Comparison of ENCODE assay signal across 10 mouse cellular contexts in genomic region chr3:121448029-121448468, GRCm38 (mm10). TPM values are rescaled to one million over a fixed set of nuclear protein-coding genes. Genes with fewer than 3 reads are reported as not detected.
DNase-seq lines count a peak whose midpoint lies in the region; ATAC-seq and TF ChIP-seq lines count a peak whose summit lies in the region.
"Had no signal": no experiment of that assay in that cellular context is flagged by ENCODE, and none has a peak within 500 bp of the region (broad histone marks: within the 10 kb centered on the region; RNA-seq: fewer than 3 reads in every experiment).

No protein-coding gene starts in this region.

- no peaks in the 10 kb centered on the region for H3K9me3 ChIP-seq in heart, postnatal 0 days (replicated peaks; ENCODE audit: control insufficient read depth, low read length)
- no peaks in the 10 kb centered on the region for H3K9me3 ChIP-seq in embryonic facial prominence, embryonic 14.5 days (ENCODE audit: control insufficient read depth, low read length)
- H3K9me3 ChIP-seq in neural tube, embryonic 14.5 days (ENCODE audit: control insufficient read depth, low read length) = no peaks in the 10 kb centered on the region

- H3K36me3 ChIP-seq in heart, postnatal 0 days (replicated peaks; ENCODE audit: control insufficient read depth, insufficient read depth, low read length) = peaks cover 33% of the 10 kb centered on the region
- H3K36me3 ChIP-seq in embryonic facial prominence, embryonic 14.5 days (ENCODE audit: control insufficient read depth, insufficient read depth, low read length) = peaks cover 65% of the 10 kb centered on the region
- H3K36me3 ChIP-seq in neural tube, embryonic 14.5 days (ENCODE audit: control insufficient read depth, insufficient read depth, low read length) = peaks cover 17% of the 10 kb centered on the region

- no peak for TF ChIP-seq EP300 in heart, postnatal 0 days (IDR thresholded peaks at IDR 0.05; ENCODE audit: low read depth)

- peak overlapping the region; percentile 30 for H3K27ac ChIP-seq in heart, postnatal 0 days (ENCODE audit: low read depth)
- H3K27ac ChIP-seq in embryonic facial prominence, embryonic 14.5 days (replicated peaks; ENCODE audit: low read depth, low read length) = peak overlapping the region; percentile 48
- peak overlapping the region; percentile 28; the same call in 1 of the 2 replicates for H3K27ac ChIP-seq in neural tube, embryonic 14.5 days (ENCODE audit: low read depth, low read length)
- no peak overlapping the region for H3K27ac ChIP-seq in left cerebral cortex, adult 2 months

- H3K9ac ChIP-seq in heart, postnatal 0 days (replicated peaks; ENCODE audit: low read depth, low read length) = no peak overlapping the region
- H3K9ac ChIP-seq in embryonic facial prominence, embryonic 14.5 days (ENCODE audit: low read depth, low read length) = no peak overlapping the region
- H3K9ac ChIP-seq in neural tube, embryonic 14.5 days (replicated peaks; ENCODE audit: low read depth, low read length) = no peak overlapping the region

- TF ChIP-seq CTCF in heart, postnatal 0 days (IDR thresholded peaks at IDR 0.05; ENCODE audit: low read depth) = no peak
- no peak for TF ChIP-seq CTCF in left cerebral cortex, adult 2 months (IDR thresholded peaks at IDR 0.05)

- H3K4me3 ChIP-seq in heart, postnatal 0 days (ENCODE audit: low read depth, low read length) = no peak overlapping the region
- H3K4me3 ChIP-seq in embryonic facial prominence, embryonic 14.5 days (ENCODE audit: low read depth, low read length) = no peak overlapping the region
- no peak overlapping the region for H3K4me3 ChIP-seq in neural tube, embryonic 14.5 days (ENCODE audit: low read depth, low read length)
- no peak overlapping the region for H3K4me3 ChIP-seq in left cerebral cortex, adult 2 months

- no peak for DNase-seq in heart, postnatal 0 days (ENCODE audit: low spot score)
- no peak for DNase-seq in heart, adult 8-10 months (ENCODE audit: low spot score)
- DNase-seq in embryonic facial prominence, embryonic 14.5 days (ENCODE audit: low spot score) = peak; percentile 73
- DNase-seq in kidney, adult 18-20 months = peak; percentile 66
- DNase-seq in left cerebral cortex, adult 2 months (ENCODE audit: extremely low spot score in 1 of 2, low spot score in 2 of 2) = no peak
- DNase-seq in cerebellum, adult 11 months = no peak
- DNase-seq: cerebellum, adult 9-10 months had no signal

- no peaks in the 10 kb centered on the region for H3K27me3 ChIP-seq in heart, postnatal 0 days (ENCODE audit: control insufficient read depth, insufficient read depth, low read length)
- no peaks in the 10 kb centered on the region for H3K27me3 ChIP-seq in embryonic facial prominence, embryonic 14.5 days (replicated peaks; ENCODE audit: control insufficient read depth, insufficient read depth, low read length)
- H3K27me3 ChIP-seq in neural tube, embryonic 14.5 days (ENCODE audit: control insufficient read depth, insufficient read depth, low read length) = no peaks in the 10 kb centered on the region
- H3K27me3 ChIP-seq: CH12.LX had no signal

- ATAC-seq in heart, postnatal 0 days (ENCODE audit: insufficient read depth, low read depth) = no peak
- ATAC-seq in embryonic facial prominence, embryonic 14.5 days (ENCODE audit: low read depth) = peak; percentile 73
- ATAC-seq in neural tube, embryonic 14.5 days (ENCODE audit: low read depth) = peak; percentile 44; the same call in 1 of the 2 replicates
- ATAC-seq in erythroid progenitor cell, adult 5-6 weeks (replicated peaks; ENCODE audit: low FRiP score, poor library complexity, severe bottlenecking) = no peak

- peak overlapping the region; percentile 0 for H3K4me2 ChIP-seq in heart, postnatal 0 days (ENCODE audit: low read depth, low read length)
- H3K4me2 ChIP-seq in embryonic facial prominence, embryonic 14.5 days (ENCODE audit: low read depth, low read length) = peak overlapping the region; percentile 7; the same call in 1 of the 2 replicates
- H3K4me2 ChIP-seq in neural tube, embryonic 14.5 days (ENCODE audit: low read depth, low read length) = 0 out of 2 replicates have a peak overlapping the region, but pooled peaks have one; percentile 20

- WGBS in heart, postnatal 0 days = 49% methylated on average over 11 of the region's 11 CpGs
- WGBS in embryonic facial prominence, embryonic 14.5 days = 34% methylated on average over 11 of the region's 11 CpGs
- WGBS in neural tube, embryonic 14.5 days = 18% methylated on average over 11 of the region's 11 CpGs

- peaks cover 25% of the 10 kb centered on the region for H3K4me1 ChIP-seq in heart, postnatal 0 days (ENCODE audit: control insufficient read depth, insufficient read depth)
- H3K4me1 ChIP-seq in embryonic facial prominence, embryonic 14.5 days (ENCODE audit: control insufficient read depth, insufficient read depth, low read length) = peaks cover 9% of the 10 kb centered on the region; the same call in 1 of the 2 replicates
- H3K4me1 ChIP-seq in neural tube, embryonic 14.5 days (ENCODE audit: control insufficient read depth, insufficient read depth, low read length) = peaks cover 20% of the 10 kb centered on the region

- intact Hi-C loops in left cerebral cortex, adult 2 months (cut with DNase I) = no loop called here

RNA-seq across cellular contexts. Expression of gene Cnn3, which starts 21.8 kb away (rescaled TPM):
- total RNA-seq in heart, postnatal 0 days (2014; rRNA removed; ENCODE audit: low replicate concordance) = 132 and 166 TPM in 2 replicates
- 187 and 190 TPM in 2 replicates for polyA plus RNA-seq in heart, postnatal 0 days (2015; fragmentation: Nextera tagmentation; extraction: Ambion mirVana)
- total RNA-seq in heart, adult 8-10 months (2022) = 10 to 100 TPM; 30.4 to 35.4 (median 33.8) TPM
- polyA plus RNA-seq in embryonic facial prominence, embryonic 14.5 days (2014; fragmentation: Nextera tagmentation; extraction: Ambion mirVana) = 870 and 944 TPM in 2 replicates
- polyA plus RNA-seq in neural tube, embryonic 14.5 days (2014; fragmentation: Nextera tagmentation; extraction: Ambion mirVana) = 409 and 500 TPM in 2 replicates
- 10 to 100 TPM; 61.0 to 64.7 TPM for total RNA-seq in left cerebral cortex, adult 2 months (2021)
- 9.7 and 41.1 TPM in 2 replicates for total RNA-seq in erythroid progenitor cell, adult 5-6 weeks (2015; ENCODE audit: low replicate concordance)
- 13.6 and 36.1 TPM in 2 replicates for total RNA-seq in erythroid progenitor cell, adult 5-6 weeks (2017; ENCODE audit: low replicate concordance)

Comparison
In these comparisons a context has a peak if more than half of its experiments do, and no peak if none do; other contexts are left out.
1. ATAC-seq: peak in embryonic facial prominence, embryonic 14.5 days (single experiment) and neural tube, embryonic 14.5 days (single experiment); none in heart, postnatal 0 days (single experiment) and erythroid progenitor cell, adult 5-6 weeks (single experiment).
2. DNase-seq: peak in embryonic facial prominence, embryonic 14.5 days (single experiment) and kidney, adult 18-20 months (single experiment); none in heart, postnatal 0 days (single experiment), heart, adult 8-10 months (single experiment), left cerebral cortex, adult 2 months (0 of 2) and cerebellum, adult 11 months (single experiment).
3. Peak in every context shown above with its lines, with median percentiles within 50 percentile points of each other: H3K4me2 ChIP-seq.